Mouse (Mus musculus) heart, adult 11 months (tissue): ENCODE measurements around the gene Mrc1.
A peak's percentile ranks its signal among the peaks of the same experiment; 100 is the strongest.
"Not testable (repeated sequence)": the region's sequence is repeated elsewhere in the genome, so short reads cannot be mapped to it uniquely, and the experiment has no call there.

Experiments
- DNase-seq: peaks from one replicate; pipeline ENCODE4 v3.0.0; 2022

Mrc1 gene

DNA sequence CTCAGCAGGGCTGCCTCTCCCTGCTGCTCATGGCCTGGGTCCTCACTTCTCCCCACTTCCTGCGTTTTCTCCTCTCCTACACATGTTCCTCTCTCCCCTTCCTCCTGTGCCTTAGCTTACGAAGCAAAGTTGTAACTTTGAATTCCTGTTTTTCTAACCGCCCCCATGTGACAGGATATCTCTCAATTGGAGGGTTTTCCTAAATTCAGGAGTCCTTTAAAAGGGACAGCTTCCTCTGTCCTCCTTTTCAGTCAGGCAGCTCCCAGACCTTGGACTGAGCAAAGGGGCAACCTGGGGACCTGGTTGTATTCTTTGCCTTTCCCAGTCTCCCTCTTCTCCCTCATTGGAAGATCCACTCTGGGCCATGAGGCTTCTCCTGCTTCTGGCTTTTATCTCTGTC is at the start of gene Mrc1:
Gene Mrc1, plus strand, starts transcription at position 244 of the 400 bp plus-strand sequence.
- peak; percentile 93 for DNase-seq

DNA sequence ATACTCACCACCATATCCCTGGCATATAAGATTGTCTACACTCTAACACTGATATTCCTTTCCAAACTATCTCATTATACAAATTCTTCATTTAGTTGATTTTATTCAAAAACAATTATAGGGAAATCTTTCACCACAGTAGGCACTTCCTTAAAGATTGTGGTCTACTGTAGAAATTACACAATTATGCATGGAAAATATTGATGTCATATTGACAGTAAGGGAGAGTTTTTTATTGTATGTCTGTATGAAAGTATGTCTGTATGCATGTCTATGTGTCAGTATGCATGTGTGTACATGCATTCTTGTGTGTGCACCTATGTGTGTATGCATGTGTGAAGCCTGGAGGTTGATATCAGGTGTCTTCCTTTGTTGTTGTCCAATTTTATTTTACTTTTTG is 44.8 kb upstream of the Mrc1 start:
- DNase-seq = no peak

DNA sequence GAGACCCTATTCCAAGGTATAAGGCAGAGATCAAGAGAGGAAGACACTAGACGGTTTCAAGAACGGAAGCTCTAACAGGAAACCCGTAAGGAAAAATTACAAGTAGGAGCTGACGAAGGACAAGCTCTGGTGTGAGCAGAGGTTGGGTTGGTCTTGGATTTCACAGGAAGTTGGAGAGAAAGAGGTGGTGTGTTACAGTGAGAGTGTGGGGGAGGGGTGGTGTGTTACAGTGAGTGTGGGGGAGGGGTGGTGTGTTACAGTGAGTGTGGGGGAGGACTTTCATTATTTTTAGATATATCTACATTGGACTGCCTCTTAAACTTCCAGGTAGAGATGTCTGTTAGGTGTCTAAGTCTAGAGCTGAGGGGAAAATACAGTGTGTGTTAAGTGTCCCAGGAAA is 38.5 kb upstream of the Mrc1 start:
- DNase-seq = no peak

DNA sequence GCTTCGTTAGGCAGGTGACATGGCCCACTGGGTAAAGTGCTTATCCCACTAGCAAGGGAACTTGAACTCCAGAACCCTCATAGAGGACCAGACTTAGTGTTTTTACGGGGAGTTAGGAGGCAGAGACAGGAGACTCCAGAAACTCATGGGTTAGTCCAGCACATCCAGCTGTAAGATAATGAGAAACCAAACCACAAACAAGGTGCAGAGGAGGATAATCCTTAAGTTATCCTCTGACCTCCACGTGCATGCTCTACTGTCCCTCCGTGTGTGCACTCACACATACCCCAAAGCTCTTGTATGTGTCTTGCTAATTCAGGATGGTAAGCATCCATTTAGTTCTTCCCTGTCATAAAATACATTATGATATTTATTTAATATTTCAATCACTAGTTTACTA is 37.6 kb upstream of the Mrc1 start:
- DNase-seq = no peak

DNA sequence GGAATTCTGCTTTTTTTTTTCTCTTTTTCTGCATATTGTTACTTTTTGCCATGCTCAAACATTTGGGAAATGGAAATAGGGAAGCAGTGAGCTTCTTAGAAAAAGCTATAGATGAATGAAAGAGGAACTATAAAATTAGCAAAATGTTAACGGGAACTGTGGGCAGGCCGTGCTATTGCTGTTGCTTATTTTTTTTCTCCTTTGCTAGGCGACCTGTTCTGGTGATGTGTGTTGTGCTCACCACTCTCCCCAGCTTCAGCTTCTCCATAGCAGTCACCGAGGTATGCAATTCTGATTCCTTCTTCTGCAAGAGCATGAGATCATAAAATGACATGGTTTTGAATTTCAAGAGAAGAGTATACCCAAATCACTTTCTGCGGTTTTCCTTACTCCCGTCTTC is 37.1 kb upstream of the Mrc1 start:
- DNase-seq = peak; percentile 91

DNA sequence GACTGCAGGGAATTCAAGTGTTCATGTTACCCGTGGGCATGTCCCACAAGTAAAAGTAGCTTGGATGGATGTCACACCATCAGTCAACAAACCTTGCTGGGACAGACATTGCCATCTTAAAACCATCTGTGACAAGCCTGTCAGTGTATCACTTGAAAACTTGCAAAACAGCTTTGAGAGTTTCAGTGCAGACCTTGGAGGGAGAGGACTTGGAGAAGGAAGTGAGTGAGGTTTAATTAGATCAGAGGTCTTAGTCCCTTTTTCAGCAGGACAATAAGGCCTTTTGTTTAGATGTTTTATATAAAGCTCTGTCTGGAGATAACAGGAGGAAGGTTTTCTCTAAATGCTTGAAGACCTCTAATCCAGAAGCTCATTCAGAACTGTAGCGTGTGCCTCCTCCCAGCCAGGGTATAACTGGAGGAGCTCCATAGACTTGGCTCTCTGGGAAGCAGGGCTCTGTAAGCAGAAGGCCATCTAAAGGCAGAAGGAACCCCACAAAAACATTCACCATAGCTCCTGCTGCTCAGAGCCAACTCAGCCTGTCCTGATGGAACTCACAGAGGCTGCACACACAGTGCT is 30.8 kb upstream of the Mrc1 start:
- not testable (repeated sequence) for DNase-seq

DNA sequence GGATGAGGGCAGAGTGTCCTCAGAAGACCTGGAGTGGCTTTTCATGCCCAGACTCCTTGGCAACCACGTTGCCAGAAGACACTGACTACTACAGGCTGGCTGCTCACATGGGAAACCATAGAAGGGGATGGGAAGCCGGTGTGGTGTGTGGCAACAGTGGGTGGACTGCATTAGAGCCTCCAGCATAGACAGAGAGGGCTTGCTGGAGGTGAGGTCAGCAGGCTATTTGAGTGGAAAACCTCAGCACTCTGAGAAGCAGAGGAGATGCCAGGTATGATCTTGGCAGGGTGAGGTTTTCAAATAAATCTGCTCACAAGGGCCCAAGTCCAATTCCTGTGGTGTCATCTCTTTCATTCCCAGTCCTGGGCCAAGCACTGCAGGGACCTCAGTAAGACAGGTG is 29.6 kb upstream of the Mrc1 start:
- DNase-seq = peak; percentile 89

DNA sequence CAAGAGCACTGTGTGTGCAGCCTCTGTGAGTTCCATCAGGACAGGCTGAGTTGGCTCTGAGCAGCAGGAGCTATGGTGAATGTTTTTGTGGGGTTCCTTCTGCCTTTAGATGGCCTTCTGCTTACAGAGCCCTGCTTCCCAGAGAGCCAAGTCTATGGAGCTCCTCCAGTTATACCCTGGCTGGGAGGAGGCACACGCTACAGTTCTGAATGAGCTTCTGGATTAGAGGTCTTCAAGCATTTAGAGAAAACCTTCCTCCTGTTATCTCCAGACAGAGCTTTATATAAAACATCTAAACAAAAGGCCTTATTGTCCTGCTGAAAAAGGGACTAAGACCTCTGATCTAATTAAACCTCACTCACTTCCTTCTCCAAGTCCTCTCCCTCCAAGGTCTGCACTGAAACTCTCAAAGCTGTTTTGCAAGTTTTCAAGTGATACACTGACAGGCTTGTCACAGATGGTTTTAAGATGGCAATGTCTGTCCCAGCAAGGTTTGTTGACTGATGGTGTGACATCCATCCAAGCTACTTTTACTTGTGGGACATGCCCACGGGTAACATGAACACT is 28.2 kb upstream of the Mrc1 start:
- DNase-seq = not testable (repeated sequence)

DNA sequence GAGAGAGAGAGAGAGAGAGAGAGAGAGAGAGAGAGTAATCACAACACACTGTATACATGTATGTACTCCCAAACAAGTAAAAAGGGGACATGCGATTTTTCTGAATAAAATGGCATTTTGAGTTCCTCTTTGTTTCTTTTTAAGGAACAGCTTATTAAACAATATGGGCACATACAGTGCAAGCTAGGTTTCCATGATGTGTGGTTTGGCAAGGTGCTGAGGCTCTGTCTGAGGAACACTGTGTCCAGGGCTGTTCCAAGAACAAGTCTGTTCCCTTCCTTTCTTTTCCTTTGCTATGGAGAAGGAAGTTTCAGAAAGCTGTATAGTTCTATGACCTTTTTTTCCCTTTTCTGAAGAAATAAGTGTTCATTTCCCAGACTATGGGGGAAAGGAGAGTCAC is 24.9 kb upstream of the Mrc1 start:
- DNase-seq = no peak

DNA sequence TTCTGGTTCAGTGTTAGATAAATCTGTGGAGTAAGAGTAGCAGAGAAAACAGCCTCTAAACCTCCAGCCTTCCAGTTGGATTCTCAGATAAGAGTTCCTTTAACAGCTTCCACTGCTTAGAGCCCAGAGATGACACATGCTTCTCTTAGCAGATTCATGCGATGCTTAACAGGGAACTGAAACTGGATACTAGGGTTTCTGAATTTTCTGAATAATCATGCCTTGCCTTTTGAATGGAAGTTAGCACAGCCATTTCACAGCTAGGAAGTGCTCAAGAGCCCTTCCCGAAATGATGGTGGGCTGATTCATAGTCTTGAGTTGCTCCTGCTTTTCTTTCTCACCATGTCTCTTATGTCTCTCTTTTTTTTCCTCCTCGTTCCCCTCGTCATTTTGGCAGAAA is 22.4 kb upstream of the Mrc1 start:
- peak; percentile 83 for DNase-seq

DNA sequence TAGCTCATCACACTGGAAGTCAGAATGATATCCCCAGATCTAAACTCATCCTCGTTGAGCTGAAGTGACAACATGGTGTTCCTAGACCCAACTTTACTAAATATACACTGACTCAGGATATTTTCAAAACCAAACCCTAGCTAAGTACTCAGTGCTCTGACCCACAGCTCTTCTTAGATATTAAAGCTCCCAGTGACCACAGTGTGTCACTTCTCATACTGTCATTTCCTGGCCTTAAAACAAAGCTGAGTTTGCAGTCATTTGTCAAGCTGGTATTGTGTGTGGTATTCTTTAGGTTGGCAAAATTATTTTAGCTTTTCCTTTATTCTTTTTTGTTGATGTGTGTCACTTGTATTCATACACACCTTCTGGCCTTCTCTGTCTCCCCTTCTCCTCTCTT is 18.5 kb upstream of the Mrc1 start:
- DNase-seq = no peak

DNA sequence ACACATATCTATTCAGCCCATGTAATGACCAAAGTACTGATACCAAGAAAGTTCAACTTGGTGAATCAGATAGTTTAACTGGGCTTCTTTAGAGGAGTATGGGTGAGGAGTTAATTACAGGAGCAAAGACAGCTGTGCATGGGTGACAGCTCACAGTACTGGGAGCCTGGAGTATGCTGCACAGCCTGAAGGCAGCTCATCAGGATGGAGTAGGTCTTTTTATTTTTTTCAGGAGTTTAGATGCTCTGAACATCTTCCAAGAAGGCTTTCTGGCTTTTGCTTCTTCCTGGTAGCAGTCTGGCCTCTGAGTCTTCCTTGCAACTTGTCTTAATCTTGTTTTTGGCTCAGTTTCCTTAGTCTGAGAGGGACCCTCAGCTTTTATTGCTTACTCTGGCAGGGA is 17.6 kb upstream of the Mrc1 start:
- DNase-seq = no peak

DNA sequence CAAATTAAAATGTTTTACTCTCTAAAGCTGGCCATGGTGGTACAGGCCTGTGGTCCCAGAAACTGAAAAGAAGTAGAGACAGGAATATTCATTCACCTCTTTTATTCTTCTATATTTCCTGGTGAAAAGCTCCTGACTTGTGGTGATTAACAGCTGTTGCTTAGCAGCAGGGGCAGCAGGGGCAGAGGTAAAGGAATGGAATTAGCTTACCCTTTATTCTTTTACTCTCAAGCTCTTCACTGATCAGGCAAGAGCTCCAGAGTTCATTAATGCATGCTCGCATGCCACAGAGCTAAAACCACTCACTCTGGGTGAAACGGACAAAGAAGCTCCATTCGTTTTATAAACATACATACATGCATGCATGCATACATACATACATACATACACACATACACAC is 14.4 kb upstream of the Mrc1 start:
- DNase-seq = no peak

DNA sequence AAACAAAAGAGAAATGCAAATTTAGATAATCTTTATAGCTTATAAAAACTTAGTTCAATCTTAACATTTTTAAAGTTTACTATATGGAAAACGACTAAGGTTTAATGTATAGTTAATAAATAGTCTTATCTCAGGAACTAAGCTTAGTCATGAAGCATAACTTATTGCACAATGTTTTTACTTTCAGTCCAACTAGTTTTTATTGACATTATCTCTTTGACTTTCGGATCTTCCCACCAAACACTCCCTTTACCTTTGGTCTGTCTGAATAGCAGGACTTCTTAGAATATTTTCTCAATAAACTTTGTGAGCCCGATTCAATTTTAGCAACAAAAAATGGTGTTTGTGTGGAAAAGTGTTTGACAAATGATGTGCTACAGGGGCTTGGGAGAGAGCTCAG is 12.5 kb upstream of the Mrc1 start:
- no peak for DNase-seq

DNA sequence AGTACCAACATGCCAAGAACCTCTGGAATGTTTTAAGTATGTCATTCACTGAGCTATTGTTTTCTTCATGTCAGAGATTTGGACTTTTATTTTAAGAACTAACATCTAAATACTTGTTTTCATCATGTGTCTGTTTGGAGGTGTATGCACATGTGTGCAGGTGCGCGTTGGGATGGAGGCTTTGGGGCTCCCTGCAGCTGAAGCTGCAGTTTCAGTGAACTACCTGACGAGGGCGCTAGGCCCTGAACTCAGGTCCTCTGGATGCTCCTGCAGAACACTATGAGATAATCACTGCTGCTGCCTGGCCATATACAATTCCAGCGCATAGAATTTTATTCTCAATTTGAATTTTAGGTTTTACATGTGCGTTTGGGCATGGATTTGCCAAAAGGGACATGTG is 11.1 kb upstream of the Mrc1 start:
- peak; percentile 52 for DNase-seq

DNA sequence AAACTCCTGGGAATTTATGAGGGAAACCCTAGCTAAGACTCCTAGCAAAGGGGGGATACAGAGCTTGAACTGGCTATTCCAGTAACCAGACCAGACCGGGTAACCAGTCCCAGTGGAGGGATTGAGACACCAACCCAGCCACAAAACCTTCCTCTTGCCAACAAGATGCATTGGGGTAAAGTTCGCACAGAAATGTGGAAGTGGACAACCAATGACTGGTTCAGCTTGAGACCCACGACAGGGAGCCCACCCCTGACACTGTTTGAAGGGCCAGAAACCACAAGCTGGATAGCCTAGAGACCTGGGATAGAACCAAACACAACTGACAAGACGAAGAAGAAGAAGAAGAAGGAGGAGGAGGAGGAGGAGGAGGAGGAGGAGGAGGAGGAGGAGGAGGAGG is 4.8 kb upstream of the Mrc1 start:
- no peak for DNase-seq

DNA sequence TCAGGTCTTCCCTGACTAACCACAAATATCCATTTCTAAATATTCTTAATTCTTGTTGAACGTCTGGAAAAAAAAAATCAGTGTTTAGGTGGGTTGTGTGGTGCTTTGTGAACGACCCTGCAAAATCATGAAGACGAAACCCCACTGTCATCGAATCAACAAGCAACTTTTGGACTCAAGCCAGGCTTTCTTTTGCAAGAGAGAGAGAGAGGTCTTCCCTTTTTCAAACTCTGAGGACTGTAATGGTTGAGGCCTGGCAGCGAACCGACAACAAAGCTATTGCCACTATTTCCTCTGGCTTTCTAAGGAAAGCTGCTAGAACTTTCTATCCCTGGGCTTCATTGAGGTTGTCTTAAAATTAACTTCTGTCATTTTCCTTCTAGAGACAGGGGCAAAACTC is 697 bp upstream of the Mrc1 start:
- DNase-seq = no peak

DNA sequence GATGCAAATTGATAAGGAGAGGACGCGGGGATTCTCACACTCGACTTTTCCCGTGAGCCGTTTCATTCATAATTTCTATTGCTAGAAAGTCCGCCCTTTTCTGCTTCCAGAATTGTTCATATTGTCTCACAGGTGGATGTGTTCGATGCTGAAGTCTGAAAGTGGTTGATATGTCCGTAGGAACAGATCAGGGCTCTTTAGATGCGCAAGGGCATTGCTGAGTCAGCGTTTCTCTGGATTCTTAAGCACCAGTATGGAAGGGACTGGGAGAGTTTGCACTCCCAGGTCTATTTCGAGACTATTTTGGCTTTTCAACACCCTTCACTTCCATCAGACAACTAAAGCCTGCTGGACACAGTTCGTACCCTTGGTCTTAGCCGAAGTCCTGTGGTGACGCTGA is 787 bp downstream of the Mrc1 start:
- DNase-seq = no peak

DNA sequence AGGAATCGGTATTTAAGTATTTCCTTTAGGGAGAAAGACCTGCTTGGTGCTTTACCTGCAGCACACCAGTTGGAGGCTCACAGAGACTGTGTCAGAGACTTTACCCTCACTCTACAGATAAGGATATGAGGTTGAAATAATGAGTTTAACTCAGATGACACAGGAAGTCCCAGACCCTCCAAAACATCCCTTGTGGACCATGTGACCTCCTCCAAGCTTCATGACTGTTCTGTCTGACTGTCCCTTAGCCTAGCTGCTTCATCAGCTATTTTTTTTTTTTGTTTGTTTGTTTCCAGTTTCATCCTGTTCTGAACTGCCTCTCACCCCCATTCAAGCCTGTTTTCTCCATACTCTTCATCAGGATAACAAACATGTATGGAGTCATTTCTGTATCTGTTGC is 3.7 kb downstream of the Mrc1 start:
- no peak for DNase-seq

DNA sequence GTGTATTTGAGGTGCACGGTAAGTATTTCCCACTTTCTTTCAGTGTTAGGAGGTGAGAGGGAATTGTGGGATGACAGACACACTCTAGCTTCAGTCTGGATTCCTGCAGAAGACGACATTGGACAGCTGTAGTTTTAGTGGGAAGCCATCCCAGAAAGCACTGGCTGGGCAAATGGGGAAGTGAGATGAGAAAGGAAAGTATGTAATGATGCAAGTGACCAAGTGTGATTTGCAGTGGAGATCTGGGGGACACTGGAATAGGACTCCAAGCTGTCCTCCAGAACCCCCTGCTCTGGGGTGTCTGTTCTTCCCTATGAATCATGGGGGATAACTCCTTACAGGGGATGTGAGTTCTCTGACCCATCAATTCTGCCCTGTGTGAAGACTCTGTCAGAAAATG is 4.8 kb downstream of the Mrc1 start:
- no peak for DNase-seq

DNA sequence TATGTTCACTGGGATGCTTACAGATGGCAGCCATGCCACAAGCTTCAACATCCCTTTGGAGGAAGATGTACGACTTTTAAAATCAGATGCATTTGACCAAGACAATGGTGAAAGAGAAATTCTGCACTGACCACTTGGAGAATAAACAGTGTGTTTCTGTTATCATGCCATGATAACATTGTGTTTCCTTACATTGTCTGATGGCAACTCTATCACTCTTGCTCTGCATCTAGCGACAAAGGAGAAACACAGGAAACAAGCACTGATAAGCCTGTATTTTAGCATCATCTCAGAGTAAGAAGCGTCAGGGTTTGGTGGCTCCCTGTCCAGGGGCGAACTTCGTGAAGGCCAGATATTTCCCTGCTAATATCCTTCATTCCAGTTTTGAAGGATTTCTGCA is 6.1 kb downstream of the Mrc1 start:
- DNase-seq = no peak

DNA sequence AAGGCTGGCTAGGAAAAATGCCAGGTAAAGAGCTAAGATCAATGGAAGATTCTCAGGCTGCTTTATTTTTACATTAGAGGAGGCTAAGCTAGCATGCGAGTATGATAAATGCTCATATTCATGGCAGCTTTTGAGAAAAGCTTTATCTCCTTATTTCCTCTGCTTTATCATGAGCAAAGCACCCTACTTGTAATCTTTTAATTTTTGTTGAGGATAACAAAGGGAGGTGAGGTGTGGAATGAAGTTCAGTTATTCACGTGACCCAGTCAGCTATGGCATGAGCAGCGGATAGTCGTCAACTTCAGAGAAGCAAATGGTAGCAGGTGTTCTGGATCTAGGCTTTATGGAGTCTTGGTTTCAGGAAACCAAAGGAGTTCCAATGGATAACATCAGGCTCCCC is 7.7 kb downstream of the Mrc1 start:
- no peak for DNase-seq

DNA sequence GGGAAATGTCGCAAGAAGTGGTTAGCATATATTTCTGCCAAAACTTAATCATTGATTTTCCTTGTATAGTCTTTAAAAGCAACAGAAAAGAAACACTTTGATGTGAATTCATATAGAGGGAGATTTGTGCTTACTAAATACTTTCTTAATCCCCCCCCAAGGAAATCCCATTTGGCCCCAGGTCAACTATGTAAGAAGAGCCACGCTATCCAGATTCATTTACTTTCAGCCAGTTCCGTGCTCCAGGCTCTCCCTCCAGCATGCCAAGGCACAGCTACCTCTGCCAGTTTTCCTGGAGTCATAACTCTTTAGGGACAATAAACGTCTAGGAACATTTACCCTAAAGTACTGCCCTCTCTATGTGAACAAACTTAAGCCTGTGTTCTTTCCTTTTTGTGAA is 8.5 kb downstream of the Mrc1 start:
- DNase-seq = no peak

DNA sequence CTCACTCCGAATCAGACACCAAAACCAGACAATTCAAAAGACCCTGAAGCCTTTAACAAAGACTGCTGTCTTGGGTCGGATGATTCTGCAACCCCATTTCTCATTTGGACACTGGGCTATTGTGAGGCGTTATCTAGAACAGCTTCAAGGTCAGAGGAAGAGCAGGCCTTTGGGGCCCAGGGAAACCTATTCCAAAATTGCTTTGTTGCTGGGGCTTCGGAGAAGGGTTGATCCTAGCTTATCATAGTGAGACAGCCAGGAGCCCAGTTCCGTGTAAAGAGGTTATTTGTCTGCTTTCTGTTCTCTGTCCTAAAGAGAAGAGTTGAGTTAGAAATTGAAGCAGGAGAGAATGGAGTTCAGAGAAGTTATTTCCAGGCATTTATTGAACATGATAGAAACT is 10.0 kb downstream of the Mrc1 start:
- DNase-seq = no peak

DNA sequence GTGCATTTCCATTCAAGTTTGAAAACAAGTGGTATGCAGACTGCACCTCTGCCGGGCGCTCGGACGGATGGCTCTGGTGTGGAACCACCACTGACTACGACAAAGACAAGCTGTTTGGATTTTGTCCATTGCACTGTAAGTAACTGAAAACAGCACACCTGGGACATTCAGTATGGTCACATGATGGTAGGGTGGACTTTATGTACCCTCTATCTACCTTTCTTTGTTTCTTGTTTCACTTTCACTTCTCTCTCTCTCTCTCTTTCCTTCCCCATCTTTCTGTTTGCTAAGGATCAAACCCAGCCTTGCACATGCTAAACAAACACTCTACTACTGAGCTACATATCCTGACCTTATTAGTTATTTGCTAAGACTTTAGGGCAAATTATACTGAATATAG is 15.0 kb downstream of the Mrc1 start:
- no peak for DNase-seq

DNA sequence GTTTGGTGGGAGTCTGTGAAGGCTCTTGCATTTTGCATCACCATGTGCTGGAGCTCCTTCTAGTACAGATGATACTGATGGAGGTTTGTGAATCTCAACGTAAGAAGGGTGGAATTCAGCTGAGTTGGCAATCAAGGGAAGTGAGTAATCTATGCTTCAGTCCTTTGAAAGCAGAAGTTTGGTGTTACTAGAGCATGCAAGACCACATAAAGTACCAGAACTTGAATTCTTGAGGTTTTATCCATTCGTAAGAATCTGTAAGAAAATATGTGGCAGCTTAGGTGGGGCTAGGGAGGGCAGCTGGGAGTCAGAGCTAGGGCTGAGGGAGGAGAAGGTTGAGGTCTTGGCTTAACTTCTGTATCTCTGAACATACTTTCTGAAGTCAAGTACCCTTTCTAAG is 15.5 kb downstream of the Mrc1 start:
- no peak for DNase-seq
